Mouse (Mus musculus) midbrain, embryonic 12.5 days (tissue): ENCODE measurements at regions not wholly inside any gene's neighbourhood (a gene's known extent, or its start where the extent isn't known, plus 50 kb on each side); places are given as distances from the start of the nearest gene placed in this dataset.

ENCODE experiments used
- ATAC-seq: fragments of 200-750 bp; cut with Nextera tagmentation; 2 replicates; pipeline ENCODE4 v1.8.0; 2017; ENCODE audit warnings: low read depth, moderate TSS enrichment, moderate library complexity; ENCODE audit not compliant: low FRiP score
- H3K27ac ChIP-seq: fragments of 300-500 bp; sonication (generic); replicated peaks from 2 replicates; pipeline ENCODE4 v1.5.1; 2016; ENCODE audit warnings: mild to moderate bottlenecking
- H3K27me3 ChIP-seq: fragments of 300-500 bp; sonication (generic); 2 replicates; pipeline ENCODE4 v1.6.1; 2016; ENCODE audit warnings: mild to moderate bottlenecking
- H3K36me3 ChIP-seq: fragments of 300-500 bp; sonication (generic); 2 replicates; pipeline ENCODE4 v1.6.1; 2016
- H3K4me1 ChIP-seq: fragments of 300-500 bp; sonication (generic); 2 replicates; pipeline ENCODE4 v1.6.1; 2016
- H3K4me2 ChIP-seq: fragments of 300-500 bp; sonication (generic); replicated peaks from 2 replicates; pipeline ENCODE4 v1.6.1; 2016; ENCODE audit warnings: mild to moderate bottlenecking, moderate library complexity
- H3K4me3 ChIP-seq: fragments of 300-500 bp; sonication (generic); 2 replicates; pipeline ENCODE4 v1.5.1; 2016; ENCODE audit warnings: mild to moderate bottlenecking
- H3K9ac ChIP-seq: fragments of 300-500 bp; sonication (generic); replicated peaks from 2 replicates; pipeline ENCODE4 v1.6.1; 2016; ENCODE audit warnings: mild to moderate bottlenecking, moderate library complexity
- H3K9me3 ChIP-seq: fragments of 300-500 bp; sonication (generic); 2 replicates; pipeline ENCODE4 v1.6.1; 2016; ENCODE audit warnings: mild to moderate bottlenecking
- WGBS: fragments of 180-500 bp; shearing (Covaris S2); methylation state at CpG from one replicate; pipeline ENCODE4 v1.1.7; 2016; 5-methylcytosine and 5-hydroxymethylcytosine counted together

- no peak for ATAC-seq
- Histone ChIP-seq H3K4me3 (no peak overlapping the region), H3K27me3 (no peaks in the 10 kb centered on the region), H3K27ac (no peak overlapping the region), H3K9ac (no peak overlapping the region), H3K4me1 (no peaks in the 10 kb centered on the region), H3K36me3 (no peaks in the 10 kb centered on the region), H3K9me3 (no peaks in the 10 kb centered on the region), H3K4me2 (no peak overlapping the region)
Observed at GRCm38 (mm10) chrX:92981141-92981540, 305.1 kb upstream of the Arx start.

GRCm38 (mm10) chrX:93002236-93002976, 283.8 kb upstream of the Arx start:
- Histone ChIP-seq H3K9me3 (no peaks in the 10 kb centered on the region), H3K4me1 (no peaks in the 10 kb centered on the region), H3K36me3 (no peaks in the 10 kb centered on the region), H3K27me3 (no peaks in the 10 kb centered on the region), H3K27ac (no peak overlapping the region), H3K4me2 (no peak overlapping the region), H3K4me3 (no peak overlapping the region), H3K9ac (no peak overlapping the region)
- no peak for ATAC-seq
- WGBS = 71% methylated on average over 9 of the region's 9 CpGs

- WGBS = 88% methylated on average over 2 of the region's 2 CpGs
- no peak for ATAC-seq
Observed at GRCm38 (mm10) chrX:93006681-93007080, 279.6 kb upstream of the Arx start.

GRCm38 (mm10) chrX:93011578-93011977, 274.7 kb upstream of the Arx start:
- H3K9me3 ChIP-seq = no peaks in the 10 kb centered on the region
- no peak for ATAC-seq
- 77% methylated on average over 2 of the region's 2 CpGs for WGBS

More at GRCm38 (mm10) chrX:93006681-93007080, 279.6 kb upstream of the Arx start:
- H3K9ac ChIP-seq = no peak overlapping the region
- H3K36me3 ChIP-seq = no peaks in the 10 kb centered on the region
- no peaks in the 10 kb centered on the region for H3K4me1 ChIP-seq
- no peak overlapping the region for H3K4me3 ChIP-seq
- no peak overlapping the region for H3K27ac ChIP-seq
- H3K27me3 ChIP-seq = no peaks in the 10 kb centered on the region
- no peaks in the 10 kb centered on the region for H3K9me3 ChIP-seq
- no peak overlapping the region for H3K4me2 ChIP-seq

GRCm38 (mm10) chrX:93016391-93016790, 269.9 kb upstream of the Arx start:
- 65% methylated on average over 3 of the region's 3 CpGs for WGBS
- H3K27me3 ChIP-seq = no peaks in the 10 kb centered on the region
- no peaks in the 10 kb centered on the region for H3K9me3 ChIP-seq
- H3K4me3 ChIP-seq = no peak overlapping the region
- no peak overlapping the region for H3K9ac ChIP-seq
- no peak overlapping the region for H3K27ac ChIP-seq
- no peaks in the 10 kb centered on the region for H3K36me3 ChIP-seq
- H3K4me1 ChIP-seq = no peaks in the 10 kb centered on the region
- no peak overlapping the region for H3K4me2 ChIP-seq
- ATAC-seq = no peak

More at GRCm38 (mm10) chrX:93011578-93011977, 274.7 kb upstream of the Arx start:
- Histone ChIP-seq H3K9ac (no peak overlapping the region), H3K4me3 (no peak overlapping the region), H3K27me3 (no peaks in the 10 kb centered on the region), H3K4me1 (no peaks in the 10 kb centered on the region), H3K4me2 (no peak overlapping the region), H3K27ac (no peak overlapping the region), H3K36me3 (no peaks in the 10 kb centered on the region)

- no peaks in the 10 kb centered on the region for H3K27me3 ChIP-seq
- no peak overlapping the region for H3K4me2 ChIP-seq
- H3K27ac ChIP-seq = no peak overlapping the region
- H3K36me3 ChIP-seq = no peaks in the 10 kb centered on the region
- no peak overlapping the region for H3K9ac ChIP-seq
- 90% methylated on average over 1 of the region's 1 CpGs for WGBS
- no peak overlapping the region for H3K4me3 ChIP-seq
- H3K4me1 ChIP-seq = no peaks in the 10 kb centered on the region
- ATAC-seq = no peak
- H3K9me3 ChIP-seq = no peaks in the 10 kb centered on the region
Observed at GRCm38 (mm10) chrX:93041096-93041495, 245.1 kb upstream of the Arx start.

- no peak for ATAC-seq
- H3K4me1 ChIP-seq = no peaks in the 10 kb centered on the region
- WGBS = 69% methylated on average over 3 of the region's 3 CpGs
- H3K36me3 ChIP-seq = no peaks in the 10 kb centered on the region
- H3K27me3 ChIP-seq = no peaks in the 10 kb centered on the region
- no peak overlapping the region for H3K27ac ChIP-seq
- H3K9me3 ChIP-seq = no peaks in the 10 kb centered on the region
- no peak overlapping the region for H3K4me3 ChIP-seq
- no peak overlapping the region for H3K4me2 ChIP-seq
- H3K9ac ChIP-seq = no peak overlapping the region
Observed at GRCm38 (mm10) chrX:93042736-93043135, 243.5 kb upstream of the Arx start.

- Histone ChIP-seq H3K9ac (no peak overlapping the region), H3K36me3 (no peaks in the 10 kb centered on the region), H3K4me3 (no peak overlapping the region), H3K27me3 (no peaks in the 10 kb centered on the region), H3K9me3 (no peaks in the 10 kb centered on the region), H3K4me2 (no peak overlapping the region), H3K27ac (no peak overlapping the region), H3K4me1 (no peaks in the 10 kb centered on the region)
- no peak for ATAC-seq
- WGBS = 76% methylated on average over 1 of the region's 1 CpGs
Observed at GRCm38 (mm10) chrX:93048967-93049754, 237.1 kb upstream of the Arx start.

GRCm38 (mm10) chrX:93049755-93050143, 236.5 kb upstream of the Arx start:
- Histone ChIP-seq H3K4me1 (no peaks in the 10 kb centered on the region), H3K9me3 (no peaks in the 10 kb centered on the region), H3K4me2 (no peak overlapping the region), H3K36me3 (no peaks in the 10 kb centered on the region), H3K27me3 (no peaks in the 10 kb centered on the region), H3K9ac (no peak overlapping the region), H3K27ac (no peak overlapping the region), H3K4me3 (no peak overlapping the region)
- WGBS = 86% methylated on average over 3 of the region's 3 CpGs
- no peak for ATAC-seq

GRCm38 (mm10) chrX:93059533-93059932, 226.7 kb upstream of the Arx start:
- Histone ChIP-seq H3K36me3 (no peaks in the 10 kb centered on the region), H3K27ac (no peak overlapping the region), H3K4me3 (no peak overlapping the region), H3K9me3 (no peaks in the 10 kb centered on the region), H3K9ac (no peak overlapping the region), H3K4me2 (no peak overlapping the region), H3K27me3 (no peaks in the 10 kb centered on the region), H3K4me1 (no peaks in the 10 kb centered on the region)
- WGBS = 79% methylated on average over 4 of the region's 4 CpGs
- no peak for ATAC-seq

- Histone ChIP-seq H3K4me3 (no peak overlapping the region), H3K36me3 (no peaks in the 10 kb centered on the region), H3K27me3 (no peaks in the 10 kb centered on the region), H3K4me1 (no peaks in the 10 kb centered on the region), H3K9ac (no peak overlapping the region), H3K9me3 (no peaks in the 10 kb centered on the region), H3K4me2 (no peak overlapping the region), H3K27ac (no peak overlapping the region)
- WGBS = 63% methylated on average over 7 of the region's 7 CpGs
- ATAC-seq = no peak
Observed at GRCm38 (mm10) chrX:93068884-93069283, 217.4 kb upstream of the Arx start.

GRCm38 (mm10) chrX:93069569-93070289, 216.5 kb upstream of the Arx start:
- Histone ChIP-seq H3K9me3 (no peaks in the 10 kb centered on the region), H3K27me3 (no peaks in the 10 kb centered on the region), H3K4me2 (peak overlapping the region; percentile 49), H3K36me3 (no peaks in the 10 kb centered on the region), H3K9ac (no peak overlapping the region), H3K27ac (no peak overlapping the region), H3K4me3 (0 out of 2 replicates have a peak overlapping the region, but pooled peaks have one; percentile 18), H3K4me1 (no peaks in the 10 kb centered on the region)
- ATAC-seq = peak; percentile 65
- 16% methylated on average over 13 of the region's 13 CpGs for WGBS
